Mouse (Mus musculus) kidney, adult 2 months (tissue): ENCODE results near the gene Eef1a1. TPM values are rescaled to one million over a fixed set of nuclear protein-coding genes. Genes with fewer than 3 reads are reported as not detected.

Experiments used
- DNase-seq: peaks from one replicate; pipeline ENCODE4 v3.0.0; 2021
- H3K27ac ChIP-seq: fragments of 200-500 bp; 2 replicates; pipeline ENCODE4 v1.5.1; 2012; ENCODE audit warnings: low read depth, low read length, control low read depth, inconsistent platforms; ENCODE audit not compliant: insufficient read depth
- H3K27me3 ChIP-seq: fragments of 200-500 bp; replicated peaks from 2 replicates; pipeline ENCODE4 v1.6.1; 2012; ENCODE audit warnings: mild to moderate bottlenecking, moderate library complexity, low read length, inconsistent platforms; ENCODE audit not compliant: control insufficient read depth, insufficient read depth
- H3K36me3 ChIP-seq: fragments of 200-500 bp; 2 replicates; pipeline ENCODE4 v1.6.1; 2012; ENCODE audit warnings: mild to moderate bottlenecking, moderate library complexity, low read length, inconsistent platforms; ENCODE audit not compliant: control insufficient read depth, insufficient read depth
- H3K4me1 ChIP-seq: fragments of 200-500 bp; 2 replicates; pipeline ENCODE4 v1.6.1; 2011; ENCODE audit warnings: low read length; ENCODE audit not compliant: control insufficient read depth, insufficient read depth
- H3K4me3 ChIP-seq: fragments of 200-500 bp; 2 replicates; pipeline ENCODE4 v1.5.1; 2011; ENCODE audit warnings: mild to moderate bottlenecking, low read depth, low read length, control low read depth; ENCODE audit not compliant: insufficient read depth
- CTCF ChIP-seq: fragments of 200-500 bp; conservative IDR thresholded peaks from 2 replicates; pipeline ENCODE4 v1.5.1; 2011; ENCODE audit warnings: low read depth, mild to moderate bottlenecking, control low read depth, low read length, moderate library complexity, mixed read lengths; ENCODE audit not compliant: insufficient read depth, insufficient read length
- POLR2A ChIP-seq: fragments of 200-500 bp; IDR thresholded peaks from one replicate; pipeline ENCODE4 v1.6.1; 2011; ENCODE audit warnings: low read depth, low read length, control low read depth
- WGBS: fragments of 180-500 bp; shearing (Covaris S2); methylation state at CpG from one replicate; pipeline ENCODE4 v1.1.7; 2018; 5-methylcytosine and 5-hydroxymethylcytosine counted together
- polyA plus RNA-seq: library from polyadenylated mRNA; depleted of rRNA; stranded (reverse); fragments of >200 nt; gene quantifications from 2 replicates; pipeline ENCODE4 v1.2.3, GENCODE M21; 2012

Gene Eef1a1
- polyA plus RNA-seq, 1 experiment = 4,503 TPM

DNA sequence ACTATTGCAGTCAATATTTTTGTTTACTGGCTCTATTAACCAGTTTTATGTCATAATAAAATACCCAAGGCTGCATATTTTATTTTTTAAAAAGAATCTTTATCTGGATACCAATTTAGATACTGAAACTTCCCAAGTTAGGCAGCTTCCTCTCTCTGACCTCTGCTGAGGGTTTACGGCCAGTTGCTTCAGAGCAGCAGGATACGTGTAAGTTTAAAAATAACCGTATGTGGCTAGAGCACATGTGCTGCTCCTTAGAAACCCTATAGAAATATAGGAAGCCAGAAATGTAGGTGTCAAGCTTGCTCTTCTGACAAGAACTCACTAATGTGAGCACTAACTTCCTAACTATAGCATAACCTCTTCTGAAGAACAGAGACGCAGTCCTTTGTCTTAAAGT, 25.6 kb downstream of the Eef1a1 start:
- no peaks in the 10 kb centered on the region for H3K4me1 ChIP-seq
- WGBS = 88% methylated on average over 4 of the region's 4 CpGs
- H3K36me3 ChIP-seq = peaks cover 10% of the 10 kb centered on the region
- no peak for DNase-seq
- no peak overlapping the region for H3K4me3 ChIP-seq
- TF ChIP-seq CTCF = no peak
- no peak for TF ChIP-seq POLR2A
- no peak overlapping the region for H3K27ac ChIP-seq
- no peaks in the 10 kb centered on the region for H3K27me3 ChIP-seq

DNA sequence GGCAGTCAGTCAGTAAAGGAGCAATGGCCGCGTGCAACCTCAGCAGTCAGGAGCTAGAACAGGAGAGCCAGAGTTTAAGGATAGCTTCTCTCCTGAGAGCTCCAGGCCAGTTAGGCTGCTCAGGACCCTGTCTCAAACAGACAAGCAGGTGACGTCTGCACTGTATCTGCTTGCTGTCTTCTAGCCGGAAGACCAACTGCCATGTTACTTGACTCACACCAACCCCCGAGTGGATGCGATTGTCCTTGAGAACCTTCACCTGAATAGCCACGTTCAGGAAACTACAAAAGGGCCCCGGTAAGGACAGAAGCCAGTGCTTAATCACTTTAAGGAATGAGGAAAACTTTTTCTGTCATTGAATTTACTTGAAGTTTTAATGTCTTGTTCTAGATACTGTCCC, 31.9 kb downstream of the Eef1a1 start:
- DNase-seq = no peak
- Histone ChIP-seq H3K4me3 (no peak overlapping the region), H3K27me3 (no peaks in the 10 kb centered on the region), H3K36me3 (peaks cover 6% of the 10 kb centered on the region), H3K4me1 (no peaks in the 10 kb centered on the region), H3K27ac (no peak overlapping the region)
- no peak for TF ChIP-seq CTCF
- no peak for TF ChIP-seq POLR2A
- WGBS = 93% methylated on average over 8 of the region's 8 CpGs

GRCm38 (mm10) chr9:78451382-78451781, 37.6 kb downstream of the Eef1a1 start:
- Histone ChIP-seq H3K27me3 (no peaks in the 10 kb centered on the region), H3K27ac (no peak overlapping the region), H3K36me3 (no peaks in the 10 kb centered on the region), H3K4me1 (peaks cover 5% of the 10 kb centered on the region; the same call in 1 of the 2 replicates), H3K4me3 (no peak overlapping the region)
- WGBS = 74% methylated on average over 4 of the region's 4 CpGs
- no peak for TF ChIP-seq POLR2A
- TF ChIP-seq CTCF = no peak
- peak; percentile 12 for DNase-seq

- WGBS = 80% methylated on average over 5 of the region's 5 CpGs
- no peak for DNase-seq
These were observed 38.5 kb downstream of the Eef1a1 start for GRCm38 (mm10) chr9:78450404-78450803.

DNA sequence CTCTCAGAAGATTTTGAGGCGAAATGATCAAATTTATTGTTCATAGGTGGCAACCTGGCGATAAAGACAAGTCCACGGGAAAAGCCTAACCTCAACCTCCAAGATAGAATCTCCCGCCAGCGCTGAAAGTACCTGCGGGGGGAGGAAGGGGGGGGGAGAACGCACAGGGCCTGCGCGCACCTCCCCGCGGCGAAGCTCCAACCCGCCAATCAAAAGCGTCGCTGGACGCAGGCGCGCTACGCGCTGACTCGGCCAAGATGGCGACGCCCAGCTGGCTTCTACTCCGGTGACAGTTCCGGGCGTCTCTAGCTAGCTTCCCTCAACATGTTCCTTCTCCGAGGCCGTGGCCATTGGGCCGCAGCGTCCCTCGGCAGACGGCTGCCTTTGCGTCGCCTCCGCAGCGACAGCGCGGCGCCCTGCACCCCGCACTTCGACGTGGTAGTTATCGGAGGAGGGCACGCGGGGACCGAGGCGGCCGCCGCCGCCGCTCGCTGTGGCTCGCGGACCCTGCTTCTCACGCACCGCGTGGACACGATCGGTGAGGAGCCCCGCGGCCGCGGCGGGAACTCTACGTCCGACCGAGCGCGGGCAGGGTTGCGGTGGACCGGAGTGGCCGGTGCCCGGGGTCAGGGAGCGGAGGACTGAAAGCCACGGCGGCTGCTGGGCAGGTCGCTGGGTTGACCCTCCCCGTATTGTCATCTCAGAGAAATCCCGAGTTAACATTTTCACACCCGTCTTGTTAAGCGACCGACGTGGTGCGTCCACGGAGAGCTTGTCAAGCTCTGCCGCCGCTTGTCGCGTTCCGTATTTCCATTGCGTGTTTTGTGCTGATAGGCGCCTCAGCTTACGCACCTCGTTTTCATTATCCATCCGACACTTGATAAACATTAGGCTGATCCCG, 40.7 kb downstream of the Eef1a1 start, which contains the start of the genes Mto1 and Gm17324:
Gene Mto1, plus strand, starts transcription at position 236 of the 901 bp plus-strand sequence.
Gene Gm17324, minus strand, starts transcription at position 814 of the 901 bp plus-strand sequence.
- Histone ChIP-seq H3K4me1 (peaks cover 5% of the 10 kb centered on the region; the same call in 1 of the 2 replicates), H3K4me3 (peak within 1 kb of the TSS; percentile 64), H3K36me3 (no peaks in the 10 kb centered on the region), H3K27me3 (no peaks in the 10 kb centered on the region), H3K27ac (peak within 1 kb of the TSS; percentile 25)
- peak; percentile 91 for DNase-seq
- TF ChIP-seq CTCF (no peak), POLR2A (peak; percentile 66)
- under 1% methylated on average over 94 of the region's 96 CpGs for WGBS

More at GRCm38 (mm10) chr9:78450404-78450803, 38.5 kb downstream of the Eef1a1 start:
- H3K27me3 ChIP-seq = no peaks in the 10 kb centered on the region
- H3K36me3 ChIP-seq = no peaks in the 10 kb centered on the region
- no peak overlapping the region for H3K27ac ChIP-seq
- TF ChIP-seq CTCF (no peak), POLR2A (no peak)
- peaks cover 5% of the 10 kb centered on the region; the same call in 1 of the 2 replicates for H3K4me1 ChIP-seq
- H3K4me3 ChIP-seq = no peak overlapping the region

DNA sequence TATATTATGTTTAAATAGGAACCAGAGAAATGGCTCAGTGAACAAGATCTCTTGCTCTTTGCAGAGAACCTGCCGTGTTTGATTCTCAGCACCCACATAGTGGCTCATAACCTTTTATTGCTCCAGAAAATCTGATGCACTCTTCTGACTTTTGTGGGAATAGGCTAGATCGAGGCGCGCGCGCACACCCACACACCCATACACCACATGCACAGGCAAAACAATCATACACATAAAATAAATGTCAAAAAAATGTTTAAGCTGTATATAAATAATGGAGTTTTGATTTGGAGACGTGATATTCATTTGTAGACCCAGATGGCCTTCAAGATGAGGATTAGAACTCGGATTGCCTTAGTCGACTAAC, 41.4 kb downstream of the Eef1a1 start:
- no peak overlapping the region for H3K27ac ChIP-seq
- 34% methylated on average over 9 of the region's 9 CpGs for WGBS
- no peak for DNase-seq
- peak overlapping the region; percentile 64; the same call in 1 of the 2 replicates for H3K4me3 ChIP-seq
- H3K4me1 ChIP-seq = peaks cover 5% of the 10 kb centered on the region; the same call in 1 of the 2 replicates
- H3K27me3 ChIP-seq = no peaks in the 10 kb centered on the region; the same call in 1 of the 2 replicates
- TF ChIP-seq POLR2A = no peak
- TF ChIP-seq CTCF = no peak
- no peaks in the 10 kb centered on the region for H3K36me3 ChIP-seq

- TF ChIP-seq CTCF (no peak), POLR2A (no peak)
- Histone ChIP-seq H3K4me1 (no peaks in the 10 kb centered on the region), H3K4me3 (peak within 1 kb of the TSS; percentile 58), H3K36me3 (no peaks in the 10 kb centered on the region), H3K27me3 (no peaks in the 10 kb centered on the region; the same call in 1 of the 2 replicates), H3K27ac (no peak within 1 kb of the TSS)
- DNase-seq = peak; percentile 82
- WGBS = under 1% methylated on average over 81 of the region's 81 CpGs
These were observed 46.2 kb downstream of the Eef1a1 start, which contains the start of gene Cgas for GRCm38 (mm10) chr9:78442579-78443392. Cgas (minus strand) TSS chr9:78443237.
